Mouse (Mus musculus) brain, embryonic 14.5 days (tissue): Measurements from ENCODE around the gene Zfp169. TPM values are rescaled to one million over a fixed set of nuclear protein-coding genes. Genes with fewer than 3 reads are reported as not detected.

Experiments
- DNase-seq: peaks from one replicate; pipeline ENCODE4 v3.0.0-alpha.2; 2011; ENCODE audit warnings: low read depth
- CTCF ChIP-seq: fragments of 200-500 bp; IDR thresholded peaks from 2 replicates; pipeline ENCODE4 v1.5.1; 2012; ENCODE audit warnings: inconsistent platforms, mild to moderate bottlenecking, moderate library complexity, borderline replicate concordance; ENCODE audit not compliant: insufficient read depth, insufficient read length; ENCODE audit errors: extremely low read depth
- POLR2A ChIP-seq: fragments of 200-500 bp; IDR thresholded peaks from 2 replicates; pipeline ENCODE4 v1.6.1; 2012; ENCODE audit warnings: mild to moderate bottlenecking, inconsistent platforms, borderline replicate concordance; ENCODE audit not compliant: poor library complexity, insufficient read depth, insufficient read length, severe bottlenecking; ENCODE audit errors: extremely low read depth
- polyA plus RNA-seq: library from polyadenylated mRNA; depleted of rRNA; stranded (reverse); fragments of >200 nt; gene quantifications from 2 replicates; pipeline ENCODE4 v1.2.3, GENCODE M21; 2012; rRNA removed

The Zfp169 gene
- polyA plus RNA-seq = 13.1 and 14.8 TPM in 2 replicates

DNA sequence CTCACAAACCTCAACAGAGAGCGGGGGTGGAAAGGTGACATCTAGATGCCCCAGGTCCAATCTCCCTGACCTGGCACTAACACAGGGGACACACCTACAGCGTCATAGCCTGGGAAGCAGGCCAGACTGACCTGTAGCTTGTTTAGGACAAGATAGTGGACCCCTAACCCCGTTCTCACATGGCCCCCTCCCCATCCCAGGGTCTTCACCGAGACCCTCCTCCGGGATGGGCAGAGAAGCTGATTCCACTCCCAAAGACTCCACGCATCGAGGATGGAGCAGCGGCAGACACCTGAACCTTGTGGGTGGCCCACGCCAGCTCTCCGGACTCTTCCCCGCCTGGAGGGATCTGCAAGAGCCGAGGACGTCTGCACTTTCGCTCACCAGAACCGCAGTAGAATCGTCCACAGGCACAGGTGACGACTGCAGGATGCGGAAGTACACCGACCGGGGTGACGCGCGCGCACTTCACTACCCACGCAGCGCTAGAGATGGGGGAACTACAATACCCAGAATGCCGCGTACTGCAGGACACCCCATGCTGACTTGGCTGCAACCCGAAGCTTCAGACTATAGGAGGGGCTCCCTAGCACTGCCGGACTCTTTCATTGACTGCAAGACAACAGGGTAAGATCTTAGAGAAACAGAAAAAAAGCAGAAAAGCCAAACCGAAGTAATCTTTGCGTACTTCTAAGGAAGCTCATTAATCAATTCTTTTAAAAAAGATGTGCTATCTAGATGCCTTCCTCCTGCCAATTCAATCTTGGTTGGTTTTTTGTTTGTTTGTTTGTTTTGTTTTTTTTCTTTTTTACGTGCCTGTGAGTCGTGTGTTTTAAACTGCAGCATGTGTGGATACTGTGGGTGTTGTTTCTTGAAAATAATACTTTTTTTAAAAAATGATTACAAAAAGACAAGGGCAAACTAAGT lies at the start of gene Zfp169, which contains the start of gene A830005F24Rik:
Gene Zfp169 (minus strand): TSS at position 449 of the 927 bp plus-strand sequence.
Gene A830005F24Rik (plus strand): TSS at position 568 of the 927 bp plus-strand sequence.
- peak; percentile 98 for DNase-seq
- peak; percentile 33; the same call in 1 of the 2 replicates for TF ChIP-seq POLR2A
- no peak for TF ChIP-seq CTCF

GRCm38 (mm10) chr13:48562336-48562735 lies 49.1 kb upstream of the Zfp169 start:
- TF ChIP-seq POLR2A = no peak
- no peak for TF ChIP-seq CTCF
- DNase-seq = no peak

- no peak for DNase-seq
- no peak for TF ChIP-seq CTCF
- no peak for TF ChIP-seq POLR2A
These were observed 48.2 kb upstream of the Zfp169 start for GRCm38 (mm10) chr13:48561481-48561880.

DNA sequence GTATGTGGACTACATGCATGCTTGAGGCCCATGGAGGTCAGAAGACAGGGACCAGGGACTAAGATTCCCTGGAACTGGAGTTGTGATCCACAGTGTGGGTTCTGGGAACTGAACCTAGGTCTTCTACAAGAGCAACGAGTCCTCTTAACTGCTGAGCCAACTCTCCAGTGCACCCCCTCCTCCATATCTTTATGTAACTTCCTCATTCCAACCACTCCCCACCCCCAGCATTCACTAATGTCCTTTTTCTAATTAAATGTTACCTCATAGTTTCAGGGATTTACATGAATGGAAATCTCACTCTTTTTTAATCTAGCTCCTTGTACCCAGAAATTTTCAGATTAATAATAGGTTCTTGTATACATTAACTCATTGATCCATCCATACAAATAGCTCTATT lies 42.7 kb upstream of the Zfp169 start:
- TF ChIP-seq CTCF (no peak), POLR2A (no peak)
- no peak for DNase-seq

DNA sequence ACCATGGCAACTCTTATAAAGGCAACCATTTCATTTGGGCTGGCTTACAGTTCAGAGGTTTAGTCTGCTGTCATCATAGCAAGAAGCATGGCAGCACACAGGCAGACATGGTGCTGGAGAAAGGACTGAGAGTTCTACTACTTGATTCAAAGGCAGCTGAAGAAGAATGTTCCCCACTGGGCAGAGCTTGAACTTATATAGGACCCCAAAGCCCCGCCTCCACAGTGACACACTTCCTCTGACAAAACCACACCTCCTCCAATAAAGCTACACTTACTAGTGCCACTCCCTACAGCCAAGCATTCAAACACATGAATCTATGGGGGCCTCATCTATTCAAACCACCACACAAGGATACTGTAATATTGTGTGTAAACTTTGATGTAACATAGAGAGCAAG lies 41.3 kb upstream of the Zfp169 start:
- DNase-seq = no peak
- TF ChIP-seq POLR2A = no peak
- no peak for TF ChIP-seq CTCF

- DNase-seq = peak; percentile 80
- TF ChIP-seq CTCF (no peak), POLR2A (no peak)
These were observed 40.3 kb upstream of the Zfp169 start for GRCm38 (mm10) chr13:48553511-48553910.

DNA sequence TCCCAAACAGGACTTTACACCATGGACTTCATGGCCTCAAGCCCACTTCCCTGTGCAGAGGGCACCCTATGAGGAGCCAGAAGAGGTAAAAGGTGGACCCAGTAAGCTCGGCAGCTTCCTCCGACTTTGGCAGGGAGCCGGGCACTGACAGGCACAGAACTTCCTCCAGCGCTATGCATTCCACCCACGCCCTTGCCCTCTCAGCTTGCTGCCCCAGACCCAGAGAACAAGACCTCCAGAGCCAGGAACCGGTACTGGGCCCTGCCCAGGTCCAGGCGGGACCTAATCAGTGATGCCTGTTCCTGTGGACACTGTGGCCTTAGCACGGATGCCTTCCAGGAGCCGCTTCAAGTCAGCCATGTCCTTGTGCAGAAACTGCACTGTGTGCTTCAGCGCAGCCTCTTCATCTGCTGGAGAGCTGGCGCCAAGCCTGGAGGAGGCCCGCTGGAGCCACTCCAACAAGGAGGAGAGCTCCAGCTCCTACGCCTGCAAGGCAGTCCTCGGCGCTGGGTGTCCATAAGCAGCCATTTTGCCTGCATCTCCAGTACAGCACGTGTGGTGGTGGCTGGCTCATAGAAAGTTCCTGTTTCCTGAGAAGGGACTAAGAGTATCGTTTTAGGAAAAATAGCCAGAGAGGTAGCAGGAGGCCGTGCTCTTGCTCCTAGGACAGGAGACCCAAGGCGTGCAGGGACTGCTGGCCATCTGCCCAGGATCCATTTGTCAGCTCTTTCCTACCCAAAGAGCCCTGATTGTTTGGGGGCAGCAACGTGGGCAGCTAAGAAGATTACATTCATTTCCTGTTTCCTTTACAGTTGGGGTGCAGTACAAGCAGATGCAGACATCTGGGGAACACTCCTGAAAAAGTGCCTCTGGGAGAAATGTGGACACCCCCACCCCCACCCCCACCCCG lies 39.2 kb upstream of the Zfp169 start:
- TF ChIP-seq POLR2A (no peak), CTCF (no peak)
- DNase-seq = peak; percentile 96

DNA sequence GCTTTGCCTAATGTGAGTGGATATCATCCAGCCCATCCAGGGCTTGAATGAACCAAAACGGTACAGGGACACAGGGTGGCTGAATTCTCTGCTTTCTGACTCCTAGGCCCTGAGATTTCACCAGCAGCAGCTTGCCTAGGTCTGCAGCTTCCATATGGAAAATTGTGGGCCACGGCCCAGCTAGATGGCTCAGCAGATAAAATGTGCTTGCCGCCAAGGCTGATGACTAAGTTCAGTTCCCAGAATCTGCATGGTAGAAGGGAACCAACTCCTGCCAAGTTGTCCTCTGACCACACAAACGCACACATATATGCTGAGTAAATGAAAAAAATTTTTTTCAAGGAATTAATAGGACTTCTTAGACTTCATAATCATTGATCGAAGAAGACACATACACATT lies 35.0 kb upstream of the Zfp169 start:
- DNase-seq = no peak
- no peak for TF ChIP-seq POLR2A
- TF ChIP-seq CTCF = no peak

GRCm38 (mm10) chr13:48547623-48548022 lies 34.4 kb upstream of the Zfp169 start:
- TF ChIP-seq POLR2A (no peak), CTCF (no peak)
- DNase-seq = no peak

DNA sequence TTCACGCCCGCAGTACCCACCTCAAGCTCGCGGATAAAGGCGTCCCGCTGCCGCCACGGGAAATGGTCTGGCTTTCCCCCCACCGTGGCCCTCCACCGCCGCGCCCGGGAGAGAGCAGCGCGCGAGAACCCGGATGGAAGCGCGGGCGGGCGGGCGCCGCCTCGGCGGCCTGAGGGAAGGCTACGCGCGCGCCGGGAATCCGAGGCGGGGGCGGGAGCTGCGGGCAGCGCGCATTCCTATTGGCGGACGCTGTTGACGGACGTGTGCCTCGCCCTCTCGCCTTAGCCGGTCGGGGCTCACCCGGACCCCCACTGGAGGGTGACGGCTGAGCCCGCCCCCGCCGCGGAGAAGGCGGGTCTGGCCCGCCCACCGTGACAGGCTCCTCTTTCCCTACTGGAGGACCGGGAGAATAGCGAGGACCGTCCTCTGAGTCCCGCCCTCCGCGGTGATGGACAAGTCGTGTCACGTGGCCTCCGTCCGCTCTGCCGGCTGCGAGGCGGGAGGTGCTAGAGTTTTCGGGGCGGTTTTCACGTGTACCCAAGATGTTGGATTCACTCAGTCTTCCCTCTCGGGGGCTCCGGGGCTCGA lies 33.2 kb upstream of the Zfp169 start:
- TF ChIP-seq CTCF = 0 out of 2 replicates have a peak, but pooled peaks have one; percentile 15
- peak; percentile 98 for TF ChIP-seq POLR2A

DNA sequence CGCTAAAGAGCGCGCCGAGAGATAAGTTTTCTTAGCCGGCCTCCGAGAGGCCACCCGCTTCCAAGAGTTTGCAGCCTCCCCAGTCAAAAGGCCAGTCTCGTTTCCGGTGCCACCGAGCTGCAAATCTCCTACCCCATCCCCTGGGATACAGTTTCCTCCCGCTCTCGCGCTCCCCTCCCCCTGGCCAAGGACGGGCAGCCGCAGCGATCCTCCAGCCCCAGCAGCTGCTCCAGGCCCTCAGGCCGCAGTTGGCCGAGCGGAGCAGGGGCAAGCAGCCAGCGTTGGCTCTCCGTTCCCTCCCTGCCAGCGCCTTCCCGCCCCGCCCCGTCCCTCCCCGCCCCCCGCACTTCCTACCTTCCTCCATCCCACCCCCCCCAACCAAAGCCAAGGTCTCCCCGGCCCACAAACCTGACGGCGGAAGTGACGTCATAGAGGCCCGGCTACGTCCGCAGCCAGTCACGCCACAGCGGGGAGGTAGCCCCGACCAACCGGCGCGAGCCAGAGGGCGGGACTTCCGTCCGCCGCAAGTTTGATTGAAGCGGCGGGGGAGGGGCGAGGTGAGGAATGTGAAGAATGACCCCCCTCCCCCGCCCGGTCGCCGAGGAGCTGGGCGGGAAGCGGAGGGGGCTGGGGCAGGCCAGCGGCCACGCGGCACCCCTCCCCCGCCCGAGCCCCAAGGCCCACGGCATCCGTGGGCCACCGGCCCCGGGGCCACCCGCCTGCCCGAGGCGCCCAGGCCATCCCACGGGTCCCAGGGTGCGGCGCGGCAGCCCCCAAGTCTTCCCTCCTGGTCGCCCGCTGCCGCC lies 32.4 kb upstream of the Zfp169 start:
- DNase-seq = peak; percentile 100
- 0 out of 2 replicates have a peak, but pooled peaks have one; percentile 14 for TF ChIP-seq POLR2A
- no peak for TF ChIP-seq CTCF

More for the DNA sequence above, 33.2 kb upstream of the Zfp169 start:
- DNase-seq = peak; percentile 100

DNA sequence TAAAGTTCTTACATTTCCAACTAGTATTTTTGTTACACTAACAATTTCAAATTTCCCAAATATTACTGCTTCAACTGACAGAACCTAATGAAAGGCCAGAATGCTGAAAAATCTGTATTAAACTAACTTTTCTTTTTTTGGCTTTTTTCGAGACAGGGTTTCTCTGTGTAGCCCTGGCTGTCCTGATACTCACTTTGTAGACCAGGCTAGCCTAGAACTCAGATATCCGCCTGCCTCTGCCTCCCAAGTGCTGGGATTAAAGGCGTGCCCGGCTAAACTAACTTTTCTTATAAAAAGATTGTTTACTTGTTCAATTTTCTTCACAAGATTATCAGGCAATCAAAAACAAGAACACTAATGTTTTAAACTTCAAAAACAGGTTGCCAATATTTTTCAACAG lies 31.6 kb upstream of the Zfp169 start:
- no peak for DNase-seq

More for the DNA sequence above, 31.6 kb upstream of the Zfp169 start:
- no peak for TF ChIP-seq POLR2A
- TF ChIP-seq CTCF = no peak
